Mouse (Mus musculus): ENCODE measurements at regions not wholly inside any gene's neighbourhood (a gene's known extent, or its start where the extent isn't known, plus 50 kb on each side); places are given as distances from the start of the nearest gene placed in this dataset.

DNA sequence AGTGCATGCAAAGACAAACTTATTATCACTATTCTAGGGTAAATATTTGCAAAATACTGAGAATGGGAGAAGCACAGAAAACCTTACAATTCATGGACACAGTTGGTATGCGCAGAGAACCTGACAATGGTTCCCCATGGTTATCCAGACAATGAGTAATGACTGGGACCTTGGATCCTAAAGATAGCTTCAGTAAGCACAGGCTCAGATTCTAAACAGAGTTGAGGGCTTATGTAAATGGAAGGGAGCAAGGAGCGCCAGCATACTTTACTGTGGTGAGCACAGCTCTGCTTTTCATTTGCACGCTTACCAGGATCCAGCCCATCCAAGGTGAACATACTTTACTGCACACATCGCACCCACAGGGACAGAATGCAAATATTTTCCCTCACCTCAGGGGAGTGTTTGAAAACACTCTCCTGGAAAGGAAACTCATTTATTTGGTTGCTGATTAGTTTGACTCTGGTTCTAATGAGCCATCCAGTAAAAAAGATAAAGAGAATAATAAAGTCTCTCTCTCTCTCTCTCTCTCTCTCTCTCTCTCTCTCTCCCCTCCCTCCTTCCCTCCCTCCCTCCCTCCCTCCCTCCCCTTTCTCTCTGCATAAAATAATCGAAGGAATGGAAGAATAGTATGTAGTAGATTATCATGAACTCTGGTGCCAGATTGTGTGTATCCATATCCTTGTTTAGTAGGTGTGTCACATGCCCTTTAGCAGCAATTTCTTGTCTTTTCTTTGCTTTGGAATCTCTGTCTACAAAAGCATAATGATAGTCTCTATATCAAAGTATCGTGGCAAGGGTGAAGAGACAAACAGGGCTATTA lies 115.1 kb upstream of the 4930583I09Rik start:
- no peak for ATAC-seq
- Histone ChIP-seq H3K4me2 (ENCODE audit: low read length) (no peak overlapping the region), H3K27ac (ENCODE audit: low read length) (no peak overlapping the region), H3K4me3 (ENCODE audit: low read depth, low read length) (no peak overlapping the region), H3K9ac (ENCODE audit: low read depth, low read length) (no peak overlapping the region), H3K36me3 (ENCODE audit: control insufficient read depth, insufficient read depth, low read length) (no peaks in the 10 kb centered on the region), H3K9me3 (replicated peaks; ENCODE audit: control insufficient read depth, low read length, poor library complexity, severe bottlenecking) (0 out of 2 replicates have a peak, but pooled peaks cover 2% of the 10 kb centered on the region), H3K27me3 (ENCODE audit: control insufficient read depth, insufficient read depth, low read depth, low read length) (no peaks in the 10 kb centered on the region), H3K4me1 (ENCODE audit: control insufficient read depth, insufficient read depth, low read length) (no peaks in the 10 kb centered on the region)
- 68% methylated on average over 6 of the region's 6 CpGs for WGBS

DNA sequence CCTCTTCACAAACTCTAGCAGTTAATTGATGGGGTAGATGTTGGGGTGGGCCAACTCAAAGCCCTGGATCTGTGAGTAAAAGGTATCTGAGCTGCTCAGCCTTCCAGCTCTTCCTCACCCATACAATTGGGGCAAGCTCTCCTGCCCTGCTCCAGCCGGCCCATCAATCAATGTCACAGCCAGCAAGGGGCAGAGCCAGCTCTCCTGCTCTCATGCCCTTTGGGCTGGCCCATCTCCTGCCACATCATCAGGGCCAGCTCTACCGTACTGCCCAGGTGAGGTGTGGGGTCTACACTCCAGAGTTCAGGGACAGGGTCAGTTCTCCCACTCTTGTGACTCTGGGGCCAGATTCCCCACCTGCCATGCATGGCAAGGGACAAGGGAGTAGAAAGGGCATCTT lies 107.3 kb upstream of the 4930583I09Rik start:
- H3K36me3 ChIP-seq (ENCODE audit: control insufficient read depth, insufficient read depth, low read length): no peaks in the 10 kb centered on the region
- 88% methylated on average over 2 of the region's 2 CpGs for WGBS
- no peak overlapping the region for H3K4me2 ChIP-seq (ENCODE audit: low read length)
- peaks cover 5% of the 10 kb centered on the region; the same call in 1 of the 2 replicates for H3K9me3 ChIP-seq (replicated peaks; ENCODE audit: control insufficient read depth, low read length, poor library complexity, severe bottlenecking)
- no peak for ATAC-seq
- H3K27ac ChIP-seq (ENCODE audit: low read length): no peak overlapping the region
- H3K9ac ChIP-seq (ENCODE audit: low read depth, low read length): no peak overlapping the region
- no peak overlapping the region for H3K4me3 ChIP-seq (ENCODE audit: low read depth, low read length)
- H3K27me3 ChIP-seq (ENCODE audit: control insufficient read depth, insufficient read depth, low read depth, low read length): no peaks in the 10 kb centered on the region
- H3K4me1 ChIP-seq (ENCODE audit: control insufficient read depth, insufficient read depth, low read length): no peaks in the 10 kb centered on the region

DNA sequence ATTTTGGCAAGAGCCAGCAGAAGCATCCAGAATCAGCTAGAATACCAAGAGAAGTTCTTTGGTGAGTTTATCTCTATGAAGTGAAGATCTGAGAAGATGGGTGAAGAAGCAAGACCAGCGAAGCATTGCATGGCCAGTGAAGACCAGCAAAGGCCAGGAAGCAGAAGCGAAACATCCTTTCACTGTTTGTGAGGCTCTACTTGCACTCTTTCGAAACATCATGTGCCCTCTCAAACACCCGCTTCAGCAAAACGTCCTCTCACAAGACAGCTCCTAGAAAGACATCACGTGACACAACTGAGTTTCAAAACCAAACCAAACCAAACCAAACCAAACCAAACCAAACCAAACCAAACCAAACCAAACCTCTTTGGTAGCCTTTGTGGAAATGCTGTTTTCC lies 105.7 kb upstream of the 4930583I09Rik start:
- no peaks in the 10 kb centered on the region for H3K36me3 ChIP-seq (ENCODE audit: control insufficient read depth, insufficient read depth, low read length)
- no peak overlapping the region for H3K4me2 ChIP-seq (ENCODE audit: low read length)
- no peak overlapping the region for H3K9ac ChIP-seq (ENCODE audit: low read depth, low read length)
- 0 out of 2 replicates have a peak, but pooled peaks cover 2% of the 10 kb centered on the region for H3K4me1 ChIP-seq (ENCODE audit: control insufficient read depth, insufficient read depth, low read length)
- WGBS: 93% methylated on average over 6 of the region's 6 CpGs
- no peak for ATAC-seq
- H3K27me3 ChIP-seq (ENCODE audit: control insufficient read depth, insufficient read depth, low read depth, low read length): no peaks in the 10 kb centered on the region
- H3K4me3 ChIP-seq (ENCODE audit: low read depth, low read length): no peak overlapping the region
- no peak overlapping the region for H3K27ac ChIP-seq (ENCODE audit: low read length)
- peaks cover 3% of the 10 kb centered on the region; the same call in 1 of the 2 replicates for H3K9me3 ChIP-seq (replicated peaks; ENCODE audit: control insufficient read depth, low read length, poor library complexity, severe bottlenecking)

DNA sequence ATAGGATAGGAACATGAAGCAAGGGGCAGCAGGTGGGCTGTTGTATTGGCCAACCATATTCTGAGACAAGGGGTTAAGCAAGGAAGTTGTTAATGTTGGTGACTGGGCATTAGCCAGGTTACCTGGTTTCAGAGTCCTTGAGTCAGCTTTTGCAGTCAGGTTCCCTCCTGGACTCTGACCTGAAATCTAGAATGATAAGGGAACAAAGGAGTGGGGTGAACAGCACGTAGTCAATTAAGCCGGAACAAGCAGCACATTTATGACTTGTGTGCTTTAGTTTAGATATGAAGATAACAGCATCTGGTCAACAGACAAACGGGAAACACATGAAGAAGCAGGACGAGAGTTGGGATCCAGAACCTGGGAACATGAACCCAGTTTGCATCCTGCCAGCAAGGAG lies 99.8 kb upstream of the 4930583I09Rik start:
- Histone ChIP-seq H3K27me3 (ENCODE audit: control insufficient read depth, insufficient read depth, low read depth, low read length) (no peaks in the 10 kb centered on the region), H3K27ac (ENCODE audit: low read length) (no peak overlapping the region), H3K9ac (ENCODE audit: low read depth, low read length) (no peak overlapping the region), H3K4me2 (ENCODE audit: low read length) (no peak overlapping the region), H3K4me1 (ENCODE audit: control insufficient read depth, insufficient read depth, low read length) (0 out of 2 replicates have a peak, but pooled peaks cover 2% of the 10 kb centered on the region), H3K4me3 (ENCODE audit: low read depth, low read length) (no peak overlapping the region), H3K9me3 (replicated peaks; ENCODE audit: control insufficient read depth, low read length, poor library complexity, severe bottlenecking) (no peaks in the 10 kb centered on the region; the same call in 1 of the 2 replicates), H3K36me3 (ENCODE audit: control insufficient read depth, insufficient read depth, low read length) (no peaks in the 10 kb centered on the region)
- 86% methylated on average over 4 of the region's 4 CpGs for whole genome bisulfite sequencing
- ATAC-seq: no peak

DNA sequence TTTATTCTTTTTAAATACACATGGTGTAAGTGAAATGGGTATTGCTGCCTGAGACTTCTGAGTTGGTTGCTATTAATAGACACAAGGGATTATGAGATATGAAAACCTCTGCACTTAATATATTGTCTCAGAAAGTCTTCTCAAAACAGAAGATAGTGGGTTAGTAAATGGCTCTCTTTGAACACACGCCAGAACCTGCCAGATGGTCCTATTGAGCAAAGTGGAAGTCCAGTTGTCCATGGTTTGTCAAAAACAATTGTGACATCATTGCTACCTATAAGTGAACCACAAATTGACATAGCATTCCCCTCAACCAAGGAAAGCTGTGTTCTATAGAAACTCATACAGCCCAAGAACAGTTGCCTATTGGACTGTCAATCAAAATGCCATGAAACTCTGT lies 98.5 kb upstream of the 4930583I09Rik start:
- H3K27ac ChIP-seq (ENCODE audit: low read length): no peak overlapping the region
- no peak for ATAC-seq
- H3K4me2 ChIP-seq (ENCODE audit: low read length): no peak overlapping the region
- H3K9ac ChIP-seq (ENCODE audit: low read depth, low read length): no peak overlapping the region
- WGBS: 86% methylated on average over 1 of the region's 1 CpGs
- H3K36me3 ChIP-seq (ENCODE audit: control insufficient read depth, insufficient read depth, low read length): no peaks in the 10 kb centered on the region
- H3K4me1 ChIP-seq (ENCODE audit: control insufficient read depth, insufficient read depth, low read length): 0 out of 2 replicates have a peak, but pooled peaks cover 2% of the 10 kb centered on the region
- no peaks in the 10 kb centered on the region for H3K27me3 ChIP-seq (ENCODE audit: control insufficient read depth, insufficient read depth, low read depth, low read length)
- no peak overlapping the region for H3K4me3 ChIP-seq (ENCODE audit: low read depth, low read length)
- no peaks in the 10 kb centered on the region; the same call in 1 of the 2 replicates for H3K9me3 ChIP-seq (replicated peaks; ENCODE audit: control insufficient read depth, low read length, poor library complexity, severe bottlenecking)

DNA sequence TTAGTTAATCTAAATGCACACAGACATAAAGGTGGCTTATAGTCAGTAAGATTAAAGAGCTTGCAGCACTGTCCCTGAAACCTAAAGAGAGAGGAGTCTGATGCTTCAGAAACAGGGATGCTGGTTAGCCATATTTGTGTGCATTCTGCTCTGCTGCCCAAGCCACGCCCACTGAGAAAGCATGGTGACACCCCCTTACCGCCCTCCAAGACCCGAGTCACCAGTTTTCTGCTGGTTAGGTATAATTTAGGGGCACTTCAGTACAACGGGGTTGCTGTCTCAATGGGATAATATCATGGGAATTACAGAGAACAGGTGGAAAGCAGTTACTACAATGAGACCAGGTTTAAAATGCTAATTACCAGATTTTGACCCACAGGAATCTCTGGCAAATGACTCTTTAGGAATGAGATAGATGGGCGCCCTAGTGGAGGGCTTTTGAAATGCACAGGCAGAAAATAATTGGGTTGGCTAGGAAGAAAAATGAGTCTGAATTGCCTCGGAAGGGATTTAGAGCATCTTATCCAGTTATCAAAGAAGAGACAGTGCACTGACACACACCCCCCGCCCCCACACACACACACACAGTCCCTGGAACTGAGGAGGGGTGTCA lies 95.1 kb upstream of the 4930583I09Rik start:
- Histone ChIP-seq H3K4me3 (ENCODE audit: low read depth, low read length) (no peak overlapping the region), H3K27me3 (ENCODE audit: control insufficient read depth, insufficient read depth, low read depth, low read length) (no peaks in the 10 kb centered on the region), H3K4me1 (ENCODE audit: control insufficient read depth, insufficient read depth, low read length) (no peaks in the 10 kb centered on the region), H3K9me3 (replicated peaks; ENCODE audit: control insufficient read depth, low read length, poor library complexity, severe bottlenecking) (no peaks in the 10 kb centered on the region), H3K36me3 (ENCODE audit: control insufficient read depth, insufficient read depth, low read length) (no peaks in the 10 kb centered on the region), H3K27ac (ENCODE audit: low read length) (no peak overlapping the region), H3K4me2 (ENCODE audit: low read length) (no peak overlapping the region), H3K9ac (ENCODE audit: low read depth, low read length) (no peak overlapping the region)
- no peak for ATAC-seq
- 34% methylated on average over 7 of the region's 7 CpGs for WGBS

DNA sequence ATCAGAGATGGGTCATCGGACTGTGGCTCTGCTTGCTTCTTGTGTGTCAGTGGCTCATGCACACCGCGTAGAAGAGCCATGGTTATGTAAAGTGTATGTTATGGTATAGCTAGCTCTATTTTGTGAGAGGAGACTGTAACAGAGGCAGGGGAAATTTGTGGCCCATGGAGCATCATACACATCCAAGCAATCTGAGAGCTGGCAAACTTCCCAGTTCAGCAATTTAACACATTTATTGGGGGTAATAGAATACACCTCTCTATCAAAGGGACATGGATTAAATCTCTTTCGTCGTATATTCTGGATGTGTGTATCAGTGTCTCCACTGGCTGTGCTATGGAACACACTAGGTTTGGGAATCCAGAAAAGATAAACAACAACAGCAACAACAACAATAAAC lies 87.9 kb upstream of the 4930583I09Rik start:
- H3K4me1 ChIP-seq (ENCODE audit: control insufficient read depth, insufficient read depth, low read length): no peaks in the 10 kb centered on the region
- no peaks in the 10 kb centered on the region for H3K9me3 ChIP-seq (replicated peaks; ENCODE audit: control insufficient read depth, low read length, poor library complexity, severe bottlenecking)
- WGBS: 86% methylated on average over 5 of the region's 5 CpGs
- no peak for ATAC-seq
- H3K4me3 ChIP-seq (ENCODE audit: low read depth, low read length): no peak overlapping the region
- no peak overlapping the region for H3K9ac ChIP-seq (ENCODE audit: low read depth, low read length)
- H3K27ac ChIP-seq (ENCODE audit: low read length): no peak overlapping the region
- H3K4me2 ChIP-seq (ENCODE audit: low read length): no peak overlapping the region
- H3K36me3 ChIP-seq (ENCODE audit: control insufficient read depth, insufficient read depth, low read length): no peaks in the 10 kb centered on the region
- no peaks in the 10 kb centered on the region for H3K27me3 ChIP-seq (ENCODE audit: control insufficient read depth, insufficient read depth, low read depth, low read length)

DNA sequence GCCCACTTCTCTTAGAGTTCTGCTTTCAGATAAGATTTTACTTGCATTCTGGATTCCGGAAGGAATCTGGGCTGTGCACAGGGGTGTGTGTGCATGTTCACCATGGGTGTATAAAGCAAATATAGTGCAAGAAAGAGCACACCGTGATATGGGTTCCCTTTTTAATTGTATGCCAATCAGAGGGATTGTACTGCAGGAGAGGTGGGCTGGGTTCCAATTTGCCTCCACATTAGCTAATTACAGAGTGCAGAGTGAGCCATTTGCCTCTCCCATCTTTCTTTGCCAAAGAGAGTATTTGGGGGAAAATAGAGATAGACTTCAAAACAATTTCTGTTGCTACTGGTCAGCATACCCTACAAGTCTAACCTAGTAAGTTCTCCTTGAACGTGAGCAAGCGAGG lies 86.4 kb upstream of the 4930583I09Rik start:
- WGBS: 86% methylated on average over 4 of the region's 4 CpGs

DNA sequence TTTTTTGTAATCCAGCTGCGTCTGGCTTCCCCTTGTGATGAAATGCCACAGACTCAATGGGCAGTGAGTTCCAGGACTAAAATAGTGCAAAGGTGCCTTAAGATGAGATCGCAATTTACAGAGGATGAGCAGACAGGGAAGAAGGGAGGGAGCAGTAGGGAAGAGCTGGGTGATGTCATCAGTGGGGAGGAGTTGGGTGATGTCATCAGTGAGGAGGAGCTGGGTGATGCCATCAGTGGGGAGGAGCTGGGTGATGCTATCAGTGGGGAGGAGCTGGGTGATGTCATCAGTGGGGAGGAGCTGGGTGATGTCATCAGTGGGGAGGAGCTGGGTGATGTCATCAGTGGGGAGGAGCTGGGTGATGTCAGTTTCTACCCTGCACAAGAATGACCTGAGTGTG lies 84.4 kb upstream of the 4930583I09Rik start:
- Histone ChIP-seq H3K4me2 (ENCODE audit: low read length) (no peak overlapping the region), H3K9me3 (replicated peaks; ENCODE audit: control insufficient read depth, low read length, poor library complexity, severe bottlenecking) (no peaks in the 10 kb centered on the region), H3K27ac (ENCODE audit: low read length) (no peak overlapping the region), H3K27me3 (ENCODE audit: control insufficient read depth, insufficient read depth, low read depth, low read length) (no peaks in the 10 kb centered on the region), H3K36me3 (ENCODE audit: control insufficient read depth, insufficient read depth, low read length) (no peaks in the 10 kb centered on the region), H3K4me1 (ENCODE audit: control insufficient read depth, insufficient read depth, low read length) (peaks cover 11% of the 10 kb centered on the region), H3K9ac (ENCODE audit: low read depth, low read length) (no peak overlapping the region), H3K4me3 (ENCODE audit: low read depth, low read length) (no peak overlapping the region)
- WGBS: 75% methylated on average over 2 of the region's 2 CpGs
- no peak for ATAC-seq

More for the DNA sequence above, 86.4 kb upstream of the 4930583I09Rik start:
- no peaks in the 10 kb centered on the region for H3K27me3 ChIP-seq (ENCODE audit: control insufficient read depth, insufficient read depth, low read depth, low read length)
- no peaks in the 10 kb centered on the region for H3K9me3 ChIP-seq (replicated peaks; ENCODE audit: control insufficient read depth, low read length, poor library complexity, severe bottlenecking)
- no peak overlapping the region for H3K9ac ChIP-seq (ENCODE audit: low read depth, low read length)
- no peak for ATAC-seq
- H3K36me3 ChIP-seq (ENCODE audit: control insufficient read depth, insufficient read depth, low read length): no peaks in the 10 kb centered on the region
- no peak overlapping the region for H3K4me3 ChIP-seq (ENCODE audit: low read depth, low read length)
- H3K4me1 ChIP-seq (ENCODE audit: control insufficient read depth, insufficient read depth, low read length): no peaks in the 10 kb centered on the region
- H3K4me2 ChIP-seq (ENCODE audit: low read length): no peak overlapping the region
- no peak overlapping the region for H3K27ac ChIP-seq (ENCODE audit: low read length)

Data from midbrain, embryonic 16.5 days (tissue).